Mouse (Mus musculus): Measurements from ENCODE around the gene Pnma1. TPM values are rescaled to one million over a fixed set of nuclear protein-coding genes. Genes with fewer than 3 reads are reported as not detected.
A peak's percentile ranks its signal among the peaks of the same experiment; 100 is the strongest.

Gene Pnma1
- polyA plus RNA-seq, 1 experiment from 2014 or later = 3.7 TPM

GRCm38 (mm10) chr12:84187752-84188601, 39.7 kb upstream of the Pnma1 start:
- peaks cover 67% of the 10 kb centered on the region for H3K4me1 ChIP-seq
- WGBS = 85% methylated on average over 15 of the region's 15 CpGs
- H3K36me3 ChIP-seq = 0 out of 2 replicates have a peak, but pooled peaks cover 5% of the 10 kb centered on the region
- no peak overlapping the region for H3K4me2 ChIP-seq (replicated peaks)
- H3K27me3 ChIP-seq = peaks cover 5% of the 10 kb centered on the region; the same call in 1 of the 2 replicates
- no peak overlapping the region; the same call in 1 of the 2 replicates for H3K9ac ChIP-seq (replicated peaks)
- no peak for ATAC-seq (ENCODE audit: low FRiP score, low read depth)
- H3K27ac ChIP-seq (replicated peaks) = no peak overlapping the region
- no peaks in the 10 kb centered on the region for H3K9me3 ChIP-seq
- H3K4me3 ChIP-seq = no peak overlapping the region

- Histone ChIP-seq H3K4me1 (peaks cover 63% of the 10 kb centered on the region), H3K36me3 (0 out of 2 replicates have a peak, but pooled peaks cover 5% of the 10 kb centered on the region), H3K9ac (replicated peaks) (no peak overlapping the region), H3K4me3 (no peak overlapping the region), H3K4me2 (replicated peaks) (no peak overlapping the region), H3K27ac (replicated peaks) (no peak overlapping the region), H3K27me3 (peaks cover 5% of the 10 kb centered on the region; the same call in 1 of the 2 replicates), H3K9me3 (no peaks in the 10 kb centered on the region)
- ATAC-seq (ENCODE audit: low FRiP score, low read depth) = no peak
- WGBS = 77% methylated on average over 5 of the region's 5 CpGs
These were observed 38.7 kb upstream of the Pnma1 start for GRCm38 (mm10) chr12:84186950-84187349.

DNA sequence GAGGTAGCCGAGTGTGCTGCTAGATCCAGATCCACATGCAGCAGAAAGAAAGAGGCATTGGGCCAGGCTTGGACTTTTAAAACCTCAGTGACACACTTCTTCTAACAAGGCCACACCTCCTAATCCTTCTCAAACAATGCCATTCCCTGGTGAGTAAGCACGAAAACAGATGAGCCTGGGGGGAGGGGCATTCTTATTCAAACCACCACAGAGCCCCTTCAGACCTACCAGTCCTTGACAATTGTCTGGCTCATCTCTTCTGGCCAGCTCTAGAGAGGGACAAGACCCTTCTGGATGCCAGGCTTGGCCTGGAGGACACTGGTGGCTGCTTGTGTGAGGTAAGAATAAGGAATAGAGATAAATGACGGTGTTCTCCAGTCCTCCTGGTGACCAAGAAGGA, 38.2 kb upstream of the Pnma1 start:
- Histone ChIP-seq H3K9ac (replicated peaks) (no peak overlapping the region), H3K4me1 (peaks cover 63% of the 10 kb centered on the region), H3K4me2 (replicated peaks) (no peak overlapping the region), H3K27ac (replicated peaks) (no peak overlapping the region), H3K4me3 (no peak overlapping the region), H3K27me3 (peaks cover 5% of the 10 kb centered on the region; the same call in 1 of the 2 replicates), H3K36me3 (0 out of 2 replicates have a peak, but pooled peaks cover 5% of the 10 kb centered on the region), H3K9me3 (no peaks in the 10 kb centered on the region)
- ATAC-seq (ENCODE audit: low FRiP score, low read depth) = no peak
- 56% methylated on average over 3 of the region's 3 CpGs for WGBS

DNA sequence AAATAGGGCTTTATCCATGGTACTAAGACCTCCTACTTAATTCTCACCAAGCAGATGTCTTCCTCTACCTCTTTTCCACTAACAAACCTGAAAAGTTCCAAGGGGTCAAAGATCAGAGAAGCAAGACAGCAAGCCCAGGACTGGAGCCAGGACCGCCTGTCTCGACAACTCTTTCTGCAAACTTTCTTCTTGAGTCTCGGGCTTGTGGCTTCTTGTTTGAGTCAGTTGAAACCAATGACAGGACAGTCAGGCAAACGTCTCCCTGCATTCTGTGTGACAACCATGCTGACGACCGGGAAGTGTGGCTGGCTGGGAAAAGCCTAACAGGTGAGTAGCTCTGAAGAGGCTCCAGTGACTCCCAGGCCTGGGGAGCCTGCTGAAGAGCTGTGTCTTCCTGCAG, 37.3 kb upstream of the Pnma1 start:
- no peak overlapping the region for H3K4me2 ChIP-seq (replicated peaks)
- H3K4me3 ChIP-seq = no peak overlapping the region
- peaks cover 5% of the 10 kb centered on the region; the same call in 1 of the 2 replicates for H3K27me3 ChIP-seq
- peaks cover 63% of the 10 kb centered on the region for H3K4me1 ChIP-seq
- H3K36me3 ChIP-seq = 0 out of 2 replicates have a peak, but pooled peaks cover 5% of the 10 kb centered on the region
- H3K27ac ChIP-seq (replicated peaks) = no peak overlapping the region
- 72% methylated on average over 6 of the region's 6 CpGs for WGBS
- no peak for ATAC-seq (ENCODE audit: low FRiP score, low read depth)
- H3K9me3 ChIP-seq = no peaks in the 10 kb centered on the region
- no peak overlapping the region for H3K9ac ChIP-seq (replicated peaks)

- ATAC-seq (ENCODE audit: low FRiP score, low read depth) = no peak
- Histone ChIP-seq H3K9ac (replicated peaks) (no peak overlapping the region), H3K27me3 (peaks cover 5% of the 10 kb centered on the region; the same call in 1 of the 2 replicates), H3K27ac (replicated peaks) (no peak overlapping the region), H3K4me2 (replicated peaks) (no peak overlapping the region), H3K9me3 (no peaks in the 10 kb centered on the region), H3K4me1 (peaks cover 63% of the 10 kb centered on the region), H3K4me3 (no peak overlapping the region), H3K36me3 (0 out of 2 replicates have a peak, but pooled peaks cover 5% of the 10 kb centered on the region)
- WGBS = 93% methylated on average over 5 of the region's 5 CpGs
These were observed 36.7 kb upstream of the Pnma1 start for GRCm38 (mm10) chr12:84184979-84185378.

DNA sequence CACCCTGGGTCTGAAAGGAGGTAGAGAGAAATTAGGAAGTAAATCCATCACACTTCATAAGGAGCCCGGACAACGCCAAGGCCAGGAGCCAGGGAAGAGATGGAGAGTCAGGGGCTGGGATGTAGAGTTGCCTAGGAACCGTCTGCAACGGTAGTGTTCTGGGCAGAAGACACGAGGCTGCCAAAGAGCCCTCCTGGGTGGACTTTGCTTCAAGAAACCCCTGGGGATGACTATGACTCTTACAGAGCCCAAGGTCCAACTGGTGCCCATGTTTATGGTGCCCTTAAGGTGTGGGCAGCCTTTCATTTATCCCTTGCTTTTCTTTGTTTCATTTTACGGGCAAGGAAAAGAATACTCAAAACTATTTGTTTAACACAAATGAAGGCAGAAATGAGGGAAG, 33.7 kb upstream of the Pnma1 start:
- no peaks in the 10 kb centered on the region for H3K27me3 ChIP-seq
- peak overlapping the region; percentile 65; the same call in 1 of the 2 replicates for H3K27ac ChIP-seq (replicated peaks)
- H3K9me3 ChIP-seq = no peaks in the 10 kb centered on the region
- ATAC-seq (ENCODE audit: low FRiP score, low read depth) = no peak
- H3K36me3 ChIP-seq = 0 out of 2 replicates have a peak, but pooled peaks cover 5% of the 10 kb centered on the region
- H3K4me1 ChIP-seq = peaks cover 54% of the 10 kb centered on the region
- 74% methylated on average over 6 of the region's 6 CpGs for WGBS
- H3K4me2 ChIP-seq (replicated peaks) = no peak overlapping the region
- no peak overlapping the region for H3K4me3 ChIP-seq
- no peak overlapping the region for H3K9ac ChIP-seq (replicated peaks)

GRCm38 (mm10) chr12:84180701-84181435, 32.6 kb upstream of the Pnma1 start:
- no peaks in the 10 kb centered on the region for H3K27me3 ChIP-seq
- WGBS = 79% methylated on average over 8 of the region's 8 CpGs
- peaks cover 60% of the 10 kb centered on the region for H3K4me1 ChIP-seq
- peak overlapping the region; percentile 65 for H3K27ac ChIP-seq (replicated peaks)
- H3K4me3 ChIP-seq = no peak overlapping the region
- peak overlapping the region; percentile 10; the same call in 1 of the 2 replicates for H3K4me2 ChIP-seq (replicated peaks)
- H3K9ac ChIP-seq (replicated peaks) = no peak overlapping the region
- ATAC-seq (ENCODE audit: low FRiP score, low read depth) = peak; percentile 76
- H3K9me3 ChIP-seq = no peaks in the 10 kb centered on the region
- H3K36me3 ChIP-seq = no peaks in the 10 kb centered on the region

DNA sequence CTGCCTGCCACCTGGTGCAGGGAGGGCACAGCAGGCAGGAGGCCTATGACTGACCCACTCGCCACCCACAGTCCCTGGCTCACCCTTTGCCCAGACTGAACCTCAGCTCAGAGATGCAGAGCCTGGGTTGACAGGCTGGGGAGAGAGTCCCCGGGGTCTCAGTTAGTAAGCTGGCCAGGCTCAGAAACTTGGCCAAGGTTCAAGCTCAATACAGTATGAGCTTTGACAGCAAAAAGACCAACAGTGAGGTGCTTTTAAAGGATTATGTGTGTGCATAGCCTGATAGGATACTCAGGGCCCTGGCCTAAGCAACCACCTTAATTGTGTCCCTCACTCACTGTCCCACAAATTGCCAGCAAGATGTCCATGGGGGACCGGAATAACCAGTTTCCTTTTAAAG, 31.8 kb upstream of the Pnma1 start:
- no peaks in the 10 kb centered on the region for H3K9me3 ChIP-seq
- no peak overlapping the region for H3K4me2 ChIP-seq (replicated peaks)
- 80% methylated on average over 3 of the region's 3 CpGs for WGBS
- no peak overlapping the region for H3K27ac ChIP-seq (replicated peaks)
- no peak overlapping the region for H3K9ac ChIP-seq (replicated peaks)
- H3K27me3 ChIP-seq = no peaks in the 10 kb centered on the region
- H3K36me3 ChIP-seq = no peaks in the 10 kb centered on the region
- peaks cover 63% of the 10 kb centered on the region for H3K4me1 ChIP-seq
- H3K4me3 ChIP-seq = no peak overlapping the region
- ATAC-seq (ENCODE audit: low FRiP score, low read depth) = no peak

DNA sequence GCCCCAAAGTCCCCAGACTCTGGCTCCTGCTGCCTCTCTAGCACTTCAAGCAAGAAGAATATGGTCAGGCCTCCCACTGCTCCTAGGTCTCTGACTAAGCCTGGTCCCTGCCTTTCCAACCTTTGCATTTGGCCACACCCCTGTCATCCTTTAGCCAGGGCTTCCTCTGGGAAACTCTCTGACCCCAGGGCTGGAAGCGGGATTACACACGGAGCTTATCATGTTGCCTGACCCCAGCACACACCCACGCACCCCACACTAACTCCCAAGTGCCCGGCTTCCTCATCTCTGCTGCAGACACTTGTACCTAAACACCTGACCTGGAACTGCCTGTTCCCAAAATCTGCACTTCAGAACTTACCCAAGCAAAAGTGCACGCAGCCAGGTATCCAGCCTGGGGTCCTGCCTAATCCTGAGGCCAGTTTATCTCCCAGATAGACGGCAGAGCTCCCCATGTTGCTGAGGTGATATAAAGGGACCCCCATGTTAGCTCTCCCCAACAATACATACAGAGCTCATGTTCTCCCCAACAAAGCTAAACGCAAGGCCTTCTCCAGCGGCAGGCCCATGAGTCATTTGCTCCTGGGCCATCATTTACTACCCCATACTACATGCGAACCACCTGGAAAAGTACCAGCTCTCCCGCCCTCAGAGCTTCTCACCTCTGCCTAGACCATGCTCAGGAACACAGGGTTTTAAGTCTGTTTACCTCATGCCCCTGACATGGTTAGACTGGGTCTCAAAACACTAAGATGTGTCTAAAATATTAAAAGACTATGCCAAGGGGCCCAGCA, 30.6 kb upstream of the Pnma1 start:
- Histone ChIP-seq H3K4me2 (replicated peaks) (no peak overlapping the region), H3K4me1 (peaks cover 63% of the 10 kb centered on the region), H3K4me3 (no peak overlapping the region), H3K27ac (replicated peaks) (no peak overlapping the region), H3K9ac (replicated peaks) (no peak overlapping the region), H3K36me3 (peaks cover 4% of the 10 kb centered on the region), H3K27me3 (no peaks in the 10 kb centered on the region), H3K9me3 (no peaks in the 10 kb centered on the region)
- 62% methylated on average over 10 of the region's 10 CpGs for WGBS
- ATAC-seq (ENCODE audit: low FRiP score, low read depth) = no peak

- Histone ChIP-seq H3K4me2 (replicated peaks) (no peak overlapping the region), H3K9ac (replicated peaks) (no peak overlapping the region), H3K4me3 (no peak overlapping the region), H3K9me3 (no peaks in the 10 kb centered on the region), H3K27ac (replicated peaks) (no peak overlapping the region), H3K27me3 (no peaks in the 10 kb centered on the region), H3K36me3 (peaks cover 12% of the 10 kb centered on the region), H3K4me1 (peaks cover 63% of the 10 kb centered on the region)
- no peak for ATAC-seq (ENCODE audit: low FRiP score, low read depth)
- 72% methylated on average over 1 of the region's 1 CpGs for WGBS
These were observed 29.8 kb upstream of the Pnma1 start for GRCm38 (mm10) chr12:84178052-84178451.

GRCm38 (mm10) chr12:84176886-84177765, 28.8 kb upstream of the Pnma1 start:
- Histone ChIP-seq H3K36me3 (peaks cover 20% of the 10 kb centered on the region), H3K27me3 (no peaks in the 10 kb centered on the region), H3K4me3 (no peak overlapping the region), H3K4me2 (replicated peaks) (peak overlapping the region; percentile 66; the same call in 1 of the 2 replicates), H3K27ac (replicated peaks) (peak overlapping the region; percentile 89), H3K9ac (replicated peaks) (peak overlapping the region; percentile 8; the same call in 1 of the 2 replicates), H3K4me1 (peaks cover 62% of the 10 kb centered on the region), H3K9me3 (no peaks in the 10 kb centered on the region)
- ATAC-seq (ENCODE audit: low FRiP score, low read depth) = no peak
- WGBS = 38% methylated on average over 6 of the region's 6 CpGs

Data from midbrain, embryonic 12.5 days (tissue).